ENCODE assay signal across 14 mouse cellular contexts in genomic region chr2:169907979-169908378, GRCm38 (mm10).
"Had no signal": no experiment of that assay in that cellular context is flagged by ENCODE, and none has a peak within 500 bp of the region (broad histone marks: within the 10 kb centered on the region; RNA-seq: fewer than 3 reads in every experiment).

No protein-coding gene starts in this region.

- H3K9ac ChIP-seq: liver, embryonic 12.5 days; liver, embryonic 14.5 days; lung, embryonic 14.5 days; midbrain, embryonic 12.5 days; midbrain, embryonic 15.5 days; neural tube, embryonic 12.5 days had no signal

- H3K4me3 ChIP-seq: liver, embryonic 12.5 days; midbrain, embryonic 10.5 days; midbrain, embryonic 12.5 days; midbrain, embryonic 15.5 days; neural tube, embryonic 12.5 days had no signal

- H3K27ac ChIP-seq: liver, embryonic 12.5 days; liver, embryonic 14.5 days; midbrain, embryonic 10.5 days; midbrain, embryonic 12.5 days; midbrain, embryonic 15.5 days; neural tube, embryonic 12.5 days had no signal

- H3K4me1 ChIP-seq: liver, embryonic 12.5 days had no signal

- H3K9me3 ChIP-seq: liver, embryonic 12.5 days; midbrain, embryonic 10.5 days; midbrain, embryonic 12.5 days; midbrain, embryonic 15.5 days; neural tube, embryonic 12.5 days had no signal

- H3K36me3 ChIP-seq: liver, embryonic 12.5 days; midbrain, embryonic 10.5 days; midbrain, embryonic 12.5 days; midbrain, embryonic 15.5 days; neural tube, embryonic 12.5 days had no signal

- DNase-seq: lung, adult 18-20 months; lung, embryonic 14.5 days; lung, postnatal 10 days; lung, postnatal 4 days; right cerebral cortex, postnatal 14 days; thymus, adult 2 months; thymus, postnatal 25 days; thymus, postnatal 4 days had no signal

- H3K27me3 ChIP-seq: liver, embryonic 12.5 days; midbrain, embryonic 12.5 days; midbrain, embryonic 15.5 days; neural tube, embryonic 12.5 days had no signal

- H3K4me2 ChIP-seq: liver, embryonic 12.5 days; lung, embryonic 14.5 days; midbrain, embryonic 12.5 days; midbrain, embryonic 15.5 days; neural tube, embryonic 12.5 days had no signal

- ATAC-seq: liver, embryonic 12.5 days; midbrain, embryonic 15.5 days had no signal
